Mouse (Mus musculus) kidney, adult 2 months (tissue): ENCODE data around the gene Enpp1.

Source experiments
- CTCF ChIP-seq: fragments of 200-500 bp; conservative IDR thresholded peaks from 2 replicates; pipeline ENCODE4 v1.5.1; 2011; ENCODE audit warnings: low read depth, mild to moderate bottlenecking, control low read depth, low read length, moderate library complexity, mixed read lengths; ENCODE audit not compliant: insufficient read depth, insufficient read length
- POLR2A ChIP-seq: fragments of 200-500 bp; IDR thresholded peaks from one replicate; pipeline ENCODE4 v1.6.1; 2011; ENCODE audit warnings: low read depth, low read length, control low read depth

DNA sequence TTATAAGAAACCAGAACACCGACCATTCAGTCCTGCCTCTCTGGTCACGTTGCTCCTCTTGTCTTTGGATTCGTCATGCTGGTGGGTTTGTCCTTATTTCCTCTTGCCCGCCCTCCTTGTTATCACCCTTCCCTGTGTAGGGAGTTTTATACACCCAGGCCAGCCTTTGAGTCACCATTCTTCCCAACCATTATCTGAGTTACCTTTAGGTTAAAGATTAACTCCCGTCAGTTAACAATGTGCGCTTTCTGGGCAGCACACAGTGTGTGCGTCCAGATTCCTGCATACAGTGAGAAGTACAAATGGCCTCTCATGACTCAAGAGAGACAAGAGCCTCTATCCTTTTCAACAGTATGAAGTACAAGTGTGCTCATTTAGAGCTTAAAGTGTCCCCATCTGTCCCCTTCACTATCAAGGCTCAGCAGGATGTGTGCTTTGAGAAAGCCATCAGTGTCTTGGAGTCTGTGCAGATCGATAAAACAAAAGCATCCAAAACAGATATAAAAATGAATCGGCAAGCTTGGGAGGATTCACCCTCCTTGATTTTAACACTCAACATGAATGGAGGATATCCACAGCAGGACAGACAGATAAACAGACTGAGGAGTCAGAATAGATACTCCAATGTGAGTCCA is 82.8 kb downstream of the Enpp1 start:
- TF ChIP-seq CTCF: no peak
- TF ChIP-seq POLR2A: no peak
